Mouse (Mus musculus) cerebellum, postnatal 4 days (tissue): ENCODE measurements around the gene Aatk.
A peak's percentile ranks its signal among the peaks of the same experiment; 100 is the strongest.

Experiments
- DNase-seq, 2 experiments: peaks; one replicate each; pipeline ENCODE4 v3.0.0; 2022; ENCODE audit warnings: low spot score in 2 of 2, mixed read lengths in 1 of 2

Aatk gene

DNA sequence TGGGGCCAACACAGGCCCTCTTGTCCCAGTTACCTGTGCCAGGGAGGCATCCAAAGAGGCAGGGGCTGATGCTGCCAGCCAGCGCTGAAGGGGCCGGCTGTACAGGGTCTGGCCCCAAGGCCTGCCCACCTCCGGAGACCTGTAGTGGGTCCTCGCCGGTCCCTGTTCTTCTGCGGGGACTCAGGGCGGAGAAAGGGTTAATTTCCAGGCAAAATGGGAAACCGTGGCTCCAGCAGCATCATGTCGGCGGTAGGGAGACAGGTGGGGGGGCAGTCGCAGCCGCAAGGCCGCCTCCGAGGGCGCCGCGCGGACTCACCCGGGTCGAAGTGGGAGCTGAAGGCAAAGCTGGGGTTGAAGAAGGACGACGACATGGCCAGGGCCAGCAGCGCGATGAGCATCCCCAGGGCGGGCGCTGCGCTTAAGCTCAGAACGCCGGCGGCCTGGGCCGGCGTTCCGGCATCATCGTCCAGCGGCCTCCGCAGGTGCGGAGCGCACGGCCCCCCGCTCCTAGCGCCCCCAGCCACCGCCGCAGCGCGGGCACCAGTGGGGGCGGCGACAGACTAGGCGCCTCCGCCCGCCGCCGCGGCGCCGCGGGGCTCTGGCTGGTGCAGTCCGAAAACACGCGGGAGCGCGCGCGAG lies at the start of gene Aatk:
TSS of gene Aatk (minus strand) at position 615 of the 639 bp plus-strand sequence.
- DNase-seq, result peak in 1 of 2 experiments; percentile 39

DNA sequence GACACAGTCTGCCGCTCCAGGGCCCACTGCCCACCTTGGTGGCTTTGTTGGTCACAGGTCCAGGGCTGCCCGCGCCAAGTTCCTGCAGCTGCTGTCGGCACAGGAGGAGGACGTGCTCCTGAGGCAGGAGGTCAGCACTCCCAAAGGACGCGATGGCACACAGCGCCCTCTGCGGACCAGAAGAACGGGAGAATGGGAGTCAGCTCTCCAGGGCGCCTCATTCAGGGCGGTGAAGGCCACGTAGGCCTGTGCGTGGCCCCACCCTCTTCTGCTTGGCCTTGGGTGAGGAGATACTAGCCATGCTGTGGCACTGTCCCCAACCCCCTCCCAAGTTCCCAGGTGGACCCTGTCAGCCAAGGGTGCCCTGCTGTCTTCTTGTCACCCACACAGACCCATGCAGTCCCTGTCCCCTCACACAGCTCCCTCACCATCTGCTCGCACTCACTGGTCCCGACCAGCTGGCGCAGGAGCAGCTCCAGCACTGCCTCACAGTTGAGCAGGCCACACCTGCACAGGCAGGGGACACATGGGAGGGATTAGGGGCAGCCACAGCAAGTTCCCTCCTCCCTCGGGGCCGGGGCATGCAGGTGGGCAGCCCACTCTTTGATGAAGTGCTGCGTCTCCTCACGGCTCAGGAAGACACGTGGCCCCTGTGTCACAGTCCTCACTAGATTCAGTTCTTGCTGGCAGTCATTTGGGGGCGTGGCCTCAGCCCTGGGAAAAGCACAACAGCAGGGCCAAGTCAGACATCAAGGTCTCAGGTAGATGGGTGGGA lies 46.0 kb upstream of the Aatk start:
- DNase-seq, result no peak

GRCm38 (mm10) chr11:120090661-120091060 lies 43.7 kb upstream of the Aatk start:
- no peak for DNase-seq

DNA sequence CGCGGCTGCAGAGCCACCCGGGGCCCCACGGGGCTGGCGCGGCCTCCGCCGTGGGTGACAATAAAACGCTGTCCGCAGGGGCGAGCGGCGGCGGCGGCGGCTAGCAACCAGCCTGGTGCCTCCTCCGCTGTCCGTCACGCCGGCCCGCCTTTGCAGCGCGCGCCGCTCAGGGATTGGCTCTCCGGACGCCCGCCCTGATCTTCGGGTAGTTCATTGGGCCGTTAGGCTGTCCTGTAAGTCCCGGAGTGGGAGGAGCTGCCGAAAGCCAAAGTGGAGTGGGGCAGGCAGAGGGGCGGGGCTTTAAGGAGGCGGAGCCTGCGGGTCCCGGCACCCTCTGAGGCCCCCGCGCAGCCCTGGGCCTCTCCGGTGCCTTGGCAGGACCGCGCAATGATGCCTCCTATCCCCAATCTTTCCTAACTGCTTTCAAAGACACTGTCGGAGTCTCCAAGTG lies 39.8 kb upstream of the Aatk start, which contains the start of gene Cep131:
TSS of gene Cep131 (minus strand) at position 126 of the 451 bp plus-strand sequence.
- peak; percentile 95 to 96 for DNase-seq

- DNase-seq, result peak in 1 of 2 experiments; percentile 47
These were observed 39.1 kb upstream of the Aatk start for GRCm38 (mm10) chr11:120085891-120086627.

GRCm38 (mm10) chr11:120080282-120080681 lies 33.3 kb upstream of the Aatk start:
- DNase-seq, result no peak

DNA sequence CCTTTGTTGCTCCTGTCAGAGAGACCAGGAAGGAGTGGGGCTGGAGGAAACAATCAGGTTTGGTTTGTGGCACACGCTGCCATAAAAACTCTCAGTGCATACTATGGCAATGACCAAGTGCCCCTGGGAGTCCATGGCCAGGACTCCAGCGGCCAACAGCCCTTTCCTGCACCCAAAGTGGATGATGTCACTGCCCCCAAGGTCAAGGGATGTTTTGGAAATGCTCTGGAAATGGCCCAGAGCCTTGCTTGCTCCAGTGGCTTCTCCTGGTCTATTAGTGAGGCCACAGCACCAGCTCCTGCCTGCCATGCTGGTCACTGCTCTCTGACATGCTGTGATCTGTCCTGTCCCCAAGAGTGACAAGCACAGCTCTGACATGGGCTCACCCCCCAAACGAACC lies 29.2 kb upstream of the Aatk start:
- DNase-seq, result no peak

- DNase-seq, result no peak
These were observed 26.1 kb upstream of the Aatk start for GRCm38 (mm10) chr11:120072986-120073647.

GRCm38 (mm10) chr11:120071731-120072320 lies 24.9 kb upstream of the Aatk start:
- no peak for DNase-seq

DNA sequence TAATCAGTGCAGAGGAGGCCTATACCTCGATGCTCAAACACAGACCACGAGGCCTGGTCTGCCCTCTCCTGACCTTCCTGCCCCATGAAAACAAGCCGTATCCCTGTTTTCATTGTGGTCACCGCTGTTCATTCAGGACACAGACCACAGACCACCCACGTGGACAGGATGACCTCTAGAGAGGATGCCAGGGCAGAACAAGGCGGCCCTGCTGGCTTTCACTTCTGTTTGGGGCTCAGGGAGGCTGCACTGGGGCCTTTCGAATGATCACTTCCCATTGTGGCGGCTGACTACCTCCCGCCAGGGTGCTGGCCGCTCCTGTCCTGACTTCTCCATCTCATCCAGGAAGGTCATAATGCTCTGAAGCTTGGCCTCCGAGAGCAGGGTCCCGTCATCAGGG lies 24.1 kb upstream of the Aatk start:
- no peak for DNase-seq

GRCm38 (mm10) chr11:120070286-120070930 lies 23.4 kb upstream of the Aatk start:
- no peak for DNase-seq

DNA sequence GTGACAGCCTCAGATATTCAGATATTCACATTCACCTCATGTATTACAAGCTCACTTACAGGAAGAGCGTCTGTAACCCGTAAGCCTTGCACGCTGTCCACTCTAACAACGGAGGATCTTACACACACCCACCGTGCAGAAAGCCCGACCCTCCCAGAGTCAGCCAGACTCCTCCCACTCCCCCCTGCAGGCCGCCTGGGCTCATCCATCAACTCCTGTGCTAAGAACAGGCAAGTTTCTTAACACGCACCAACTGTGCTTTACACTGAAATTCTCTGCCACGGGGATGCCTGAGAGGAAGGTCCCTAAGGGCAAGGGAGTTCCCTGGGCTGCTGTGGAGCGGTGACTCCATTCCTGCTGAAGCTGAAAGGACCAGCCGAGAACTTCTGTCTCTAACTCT lies 22.3 kb upstream of the Aatk start:
- no peak for DNase-seq

DNA sequence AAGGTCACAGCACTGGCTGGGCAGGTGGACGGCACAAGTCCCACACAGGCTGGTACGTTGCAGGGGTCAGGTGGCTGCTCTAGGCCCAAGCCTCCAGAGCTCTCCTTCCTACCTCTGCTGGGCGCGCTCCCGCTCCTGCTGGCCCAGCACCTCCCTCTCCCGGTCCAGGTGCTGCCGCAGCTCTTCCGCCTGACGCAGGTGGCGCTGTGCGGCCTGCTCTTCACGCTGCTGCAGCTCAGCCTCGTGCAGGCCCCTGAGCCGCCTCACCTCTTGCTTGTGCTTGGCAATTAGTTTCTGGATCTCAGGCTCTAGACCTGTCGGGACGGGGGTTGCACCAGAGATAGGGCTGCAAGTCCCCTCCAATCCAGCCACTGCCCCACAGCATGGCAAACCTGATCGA lies 20.9 kb upstream of the Aatk start:
- no peak for DNase-seq

DNA sequence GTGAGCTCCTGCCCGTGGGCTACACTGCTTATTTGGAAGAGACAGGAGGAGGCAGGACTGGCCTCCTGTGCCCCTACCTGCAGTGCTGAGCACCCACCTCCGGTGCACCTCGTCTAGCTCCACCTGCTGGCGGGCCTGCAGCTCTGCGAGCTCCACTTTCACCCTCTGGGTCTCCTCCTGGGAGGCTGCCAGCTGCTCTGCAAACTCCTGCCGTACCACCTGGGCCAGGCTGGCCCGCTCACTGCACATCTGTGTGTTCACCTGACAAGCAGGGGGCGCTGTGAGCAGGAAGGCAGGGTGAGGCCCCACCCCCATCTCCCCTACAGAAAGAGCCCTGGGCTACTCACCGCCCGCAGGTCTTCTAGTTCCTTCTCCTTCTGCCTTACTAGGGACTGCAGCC lies 18.3 kb upstream of the Aatk start:
- DNase-seq, result peak in 1 of 2 experiments; percentile 66

GRCm38 (mm10) chr11:120064668-120065040 lies 17.7 kb upstream of the Aatk start:
- no peak for DNase-seq

- no peak for DNase-seq
These were observed 17.2 kb upstream of the Aatk start for GRCm38 (mm10) chr11:120064006-120064667.

- DNase-seq, result no peak
These were observed 16.4 kb upstream of the Aatk start for GRCm38 (mm10) chr11:120063326-120063725.

- DNase-seq, result no peak
These were observed 13.7 kb upstream of the Aatk start for GRCm38 (mm10) chr11:120060634-120061033.

GRCm38 (mm10) chr11:120055953-120056732 lies 9.2 kb upstream of the Aatk start:
- DNase-seq, result no peak

GRCm38 (mm10) chr11:120053846-120054245 lies 6.9 kb upstream of the Aatk start:
- no peak for DNase-seq
